Mouse (Mus musculus): ENCODE data around the gene Pkd2. TPM values are rescaled to one million over a fixed set of nuclear protein-coding genes. Genes with fewer than 3 reads are reported as not detected.

The Pkd2 gene
- polyA plus RNA-seq, 1 experiment from 2014 or later = 16.2 TPM

- H3K4me3 ChIP-seq = no peak overlapping the region
- H3K27ac ChIP-seq = no peak overlapping the region
- H3K9ac ChIP-seq = no peak overlapping the region
- H3K9me3 ChIP-seq = no peaks in the 10 kb centered on the region
- WGBS = 92% methylated on average over 5 of the region's 5 CpGs
- peaks cover 54% of the 10 kb centered on the region for H3K36me3 ChIP-seq
- no peak for ATAC-seq (ENCODE audit: low FRiP score, low read depth)
- no peak overlapping the region for H3K4me2 ChIP-seq (replicated peaks)
- no peaks in the 10 kb centered on the region for H3K27me3 ChIP-seq (replicated peaks)
- no peaks in the 10 kb centered on the region for H3K4me1 ChIP-seq
Observed at GRCm38 (mm10) chr5:104468586-104468985, 9.3 kb downstream of the Pkd2 start.

- Histone ChIP-seq H3K4me3 (no peak overlapping the region), H3K4me2 (replicated peaks) (no peak overlapping the region), H3K9me3 (no peaks in the 10 kb centered on the region), H3K36me3 (peaks cover 46% of the 10 kb centered on the region), H3K27me3 (replicated peaks) (no peaks in the 10 kb centered on the region), H3K4me1 (no peaks in the 10 kb centered on the region), H3K27ac (no peak overlapping the region), H3K9ac (no peak overlapping the region)
- 90% methylated on average over 5 of the region's 5 CpGs for WGBS
- ATAC-seq (ENCODE audit: low FRiP score, low read depth) = no peak
Observed at GRCm38 (mm10) chr5:104470981-104471391, 11.7 kb downstream of the Pkd2 start.

- no peak for ATAC-seq (ENCODE audit: low FRiP score, low read depth)
- Histone ChIP-seq H3K4me1 (no peaks in the 10 kb centered on the region), H3K36me3 (peaks cover 32% of the 10 kb centered on the region), H3K4me3 (no peak overlapping the region), H3K4me2 (replicated peaks) (no peak overlapping the region), H3K27me3 (replicated peaks) (no peaks in the 10 kb centered on the region), H3K9ac (no peak overlapping the region), H3K27ac (no peak overlapping the region), H3K9me3 (no peaks in the 10 kb centered on the region)
- WGBS = 94% methylated on average over 8 of the region's 8 CpGs
Observed at GRCm38 (mm10) chr5:104472371-104472770, 13.1 kb downstream of the Pkd2 start.

- Histone ChIP-seq H3K4me3 (no peak overlapping the region), H3K36me3 (peaks cover 38% of the 10 kb centered on the region), H3K27ac (no peak overlapping the region), H3K4me2 (replicated peaks) (no peak overlapping the region), H3K27me3 (replicated peaks) (no peaks in the 10 kb centered on the region), H3K9ac (no peak overlapping the region), H3K4me1 (no peaks in the 10 kb centered on the region), H3K9me3 (no peaks in the 10 kb centered on the region)
- no peak for ATAC-seq (ENCODE audit: low FRiP score, low read depth)
- 94% methylated on average over 7 of the region's 7 CpGs for WGBS
Observed at GRCm38 (mm10) chr5:104480367-104480766, 21.1 kb downstream of the Pkd2 start.

- WGBS = 79% methylated on average over 8 of the region's 8 CpGs
- Histone ChIP-seq H3K27ac (no peak overlapping the region), H3K9ac (no peak overlapping the region), H3K4me2 (replicated peaks) (no peak overlapping the region), H3K36me3 (peaks cover 49% of the 10 kb centered on the region), H3K4me3 (no peak overlapping the region), H3K4me1 (no peaks in the 10 kb centered on the region), H3K9me3 (no peaks in the 10 kb centered on the region), H3K27me3 (replicated peaks) (no peaks in the 10 kb centered on the region)
- ATAC-seq (ENCODE audit: low FRiP score, low read depth) = no peak
Observed at GRCm38 (mm10) chr5:104482856-104483255, 23.6 kb downstream of the Pkd2 start.

- H3K4me1 ChIP-seq = no peaks in the 10 kb centered on the region
- no peak overlapping the region for H3K27ac ChIP-seq
- peaks cover 46% of the 10 kb centered on the region for H3K36me3 ChIP-seq
- no peak overlapping the region for H3K4me3 ChIP-seq
- H3K27me3 ChIP-seq (replicated peaks) = no peaks in the 10 kb centered on the region
- 77% methylated on average over 5 of the region's 5 CpGs for WGBS
- H3K9ac ChIP-seq = no peak overlapping the region
- H3K4me2 ChIP-seq (replicated peaks) = no peak overlapping the region
- no peaks in the 10 kb centered on the region for H3K9me3 ChIP-seq
- no peak for ATAC-seq (ENCODE audit: low FRiP score, low read depth)
Observed at GRCm38 (mm10) chr5:104491561-104491960, 32.3 kb downstream of the Pkd2 start.

GRCm38 (mm10) chr5:104504883-104505282 lies 45.6 kb downstream of the Pkd2 start:
- H3K27ac ChIP-seq = no peak overlapping the region
- no peaks in the 10 kb centered on the region for H3K27me3 ChIP-seq (replicated peaks)
- H3K36me3 ChIP-seq = peaks cover 18% of the 10 kb centered on the region
- no peak overlapping the region for H3K4me3 ChIP-seq
- WGBS = 97% methylated on average over 2 of the region's 2 CpGs
- no peak overlapping the region for H3K4me2 ChIP-seq (replicated peaks)
- H3K9me3 ChIP-seq = no peaks in the 10 kb centered on the region
- no peak for ATAC-seq (ENCODE audit: low FRiP score, low read depth)
- H3K9ac ChIP-seq = no peak overlapping the region
- peaks cover 11% of the 10 kb centered on the region for H3K4me1 ChIP-seq

- Histone ChIP-seq H3K4me2 (replicated peaks) (peak overlapping the region; percentile 69), H3K9ac (no peak overlapping the region; the same call in 1 of the 2 replicates), H3K27ac (no peak overlapping the region), H3K36me3 (peaks cover 17% of the 10 kb centered on the region), H3K9me3 (no peaks in the 10 kb centered on the region), H3K4me1 (peaks cover 14% of the 10 kb centered on the region), H3K27me3 (replicated peaks) (no peaks in the 10 kb centered on the region), H3K4me3 (peak overlapping the region; percentile 83)
- peak; percentile 26 for ATAC-seq (ENCODE audit: low FRiP score, low read depth)
- WGBS = 0% methylated on average over 2 of the region's 2 CpGs
Observed at GRCm38 (mm10) chr5:104507829-104508194, 48.6 kb downstream of the Pkd2 start.

- WGBS = under 1% methylated on average over 67 of the region's 83 CpGs
- peak within 1 kb of the TSS; percentile 83 for H3K4me3 ChIP-seq
- peak within 1 kb of the TSS; percentile 68; the same call in 1 of the 2 replicates for H3K27ac ChIP-seq
- peak; percentile 95 for ATAC-seq (ENCODE audit: low FRiP score, low read depth)
- H3K4me2 ChIP-seq (replicated peaks) = peak within 1 kb of the TSS; percentile 69
- H3K9me3 ChIP-seq = peaks cover 4% of the 10 kb centered on the region
- peaks cover 16% of the 10 kb centered on the region for H3K36me3 ChIP-seq
- H3K9ac ChIP-seq = peak within 1 kb of the TSS; percentile 93
- H3K4me1 ChIP-seq = peaks cover 14% of the 10 kb centered on the region
- H3K27me3 ChIP-seq (replicated peaks) = no peaks in the 10 kb centered on the region
Observed at GRCm38 (mm10) chr5:104508195-104508891, 49.1 kb downstream of the Pkd2 start, which contains the start of gene BC005561. BC005561 (plus strand) TSS chr5:104508352.

- no peak overlapping the region for H3K4me3 ChIP-seq
- 93% methylated on average over 3 of the region's 3 CpGs for WGBS
- peaks cover 23% of the 10 kb centered on the region for H3K9me3 ChIP-seq
- H3K4me2 ChIP-seq (replicated peaks) = no peak overlapping the region
- no peak overlapping the region for H3K27ac ChIP-seq
- H3K4me1 ChIP-seq = peaks cover 14% of the 10 kb centered on the region
- no peak overlapping the region for H3K9ac ChIP-seq
- no peak for ATAC-seq (ENCODE audit: low FRiP score, low read depth)
- peaks cover 27% of the 10 kb centered on the region for H3K36me3 ChIP-seq
- no peaks in the 10 kb centered on the region for H3K27me3 ChIP-seq (replicated peaks)
Observed at GRCm38 (mm10) chr5:104511211-104511610, 52.0 kb downstream of the Pkd2 start.

- Histone ChIP-seq H3K4me1 (no peaks in the 10 kb centered on the region), H3K9ac (no peak overlapping the region), H3K4me2 (replicated peaks) (no peak overlapping the region), H3K4me3 (no peak overlapping the region), H3K36me3 (peaks cover 57% of the 10 kb centered on the region), H3K27me3 (replicated peaks) (no peaks in the 10 kb centered on the region), H3K27ac (no peak overlapping the region), H3K9me3 (no peaks in the 10 kb centered on the region)
- no peak for ATAC-seq (ENCODE audit: low FRiP score, low read depth)
- WGBS = 98% methylated on average over 1 of the region's 1 CpGs
Observed at GRCm38 (mm10) chr5:104538612-104539011, 79.4 kb downstream of the Pkd2 start.

GRCm38 (mm10) chr5:104539331-104539730 lies 80.1 kb downstream of the Pkd2 start:
- no peaks in the 10 kb centered on the region for H3K4me1 ChIP-seq
- no peak overlapping the region for H3K27ac ChIP-seq
- H3K4me3 ChIP-seq = no peak overlapping the region
- no peaks in the 10 kb centered on the region for H3K9me3 ChIP-seq
- peaks cover 63% of the 10 kb centered on the region for H3K36me3 ChIP-seq
- 92% methylated on average over 4 of the region's 4 CpGs for WGBS
- H3K4me2 ChIP-seq (replicated peaks) = no peak overlapping the region
- ATAC-seq (ENCODE audit: low FRiP score, low read depth) = no peak
- no peaks in the 10 kb centered on the region for H3K27me3 ChIP-seq (replicated peaks)
- no peak overlapping the region for H3K9ac ChIP-seq

Measured in neural tube, embryonic 12.5 days (tissue).